Mouse (Mus musculus): Measurements from ENCODE around the gene Tk2.

Gene Tk2

DNA sequence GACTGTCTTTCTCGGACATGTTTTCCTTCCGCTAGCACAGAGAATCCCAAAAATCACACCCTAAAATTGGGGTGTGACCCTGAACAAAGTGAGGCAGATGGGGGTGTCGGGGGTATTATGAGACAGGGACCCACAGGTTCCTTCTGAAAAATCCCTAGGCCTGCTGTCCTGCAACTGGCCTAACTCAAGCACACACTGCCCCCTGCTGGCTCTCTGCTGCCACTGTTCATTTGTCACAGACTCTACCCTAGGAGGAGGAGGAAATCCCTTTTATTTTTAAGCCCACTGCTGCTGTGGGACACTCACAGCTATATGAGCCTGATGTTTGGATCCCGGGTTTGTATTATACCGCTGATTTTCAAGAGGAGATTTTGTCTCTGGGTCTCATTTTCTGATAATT lies 28.6 kb downstream of the Tk2 start:
- peak; percentile 83 for DNase-seq (ENCODE audit: low spot score)

DNA sequence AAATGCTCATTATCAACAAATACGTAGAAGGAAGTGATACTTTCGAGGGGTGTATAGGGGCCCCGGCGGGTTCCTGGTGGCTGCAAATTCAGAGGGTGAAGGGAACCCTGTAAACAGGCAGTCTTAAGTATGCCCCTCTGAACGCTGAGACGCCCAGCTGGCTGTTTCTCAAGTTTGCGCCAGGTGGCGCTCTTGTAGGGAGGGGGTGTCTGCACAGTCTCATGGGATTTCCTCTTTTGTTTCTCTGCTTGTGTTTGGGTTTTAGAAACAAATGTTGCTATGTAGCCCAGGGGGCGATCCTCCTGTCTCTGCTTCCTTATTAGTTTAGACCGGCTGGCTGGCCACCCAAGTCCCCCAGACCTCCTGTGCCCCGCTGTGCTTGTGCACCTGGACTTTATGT lies 29.3 kb downstream of the Tk2 start:
- DNase-seq (ENCODE audit: low spot score), result peak; percentile 33

DNA sequence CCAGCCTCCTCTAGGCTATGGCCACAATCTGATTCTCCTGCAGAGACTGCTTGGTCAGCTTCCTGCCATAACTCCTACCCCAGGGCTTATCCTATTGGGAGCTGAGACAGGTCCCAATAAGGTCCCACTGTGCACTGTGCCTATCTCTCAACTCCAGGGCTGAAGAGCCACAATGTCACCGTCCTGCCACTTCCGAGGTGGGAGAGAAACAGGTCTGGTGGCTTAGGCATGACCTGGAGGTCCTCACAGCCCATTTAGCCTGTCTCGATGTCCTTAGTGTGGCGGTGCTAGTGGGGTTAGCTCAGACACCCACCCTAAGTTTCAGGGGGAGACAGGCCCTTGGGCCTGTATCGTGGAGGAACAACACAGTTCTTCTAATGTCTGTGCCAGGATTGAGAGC lies 30.8 kb downstream of the Tk2 start:
- DNase-seq (ENCODE audit: low spot score), result no peak

DNA sequence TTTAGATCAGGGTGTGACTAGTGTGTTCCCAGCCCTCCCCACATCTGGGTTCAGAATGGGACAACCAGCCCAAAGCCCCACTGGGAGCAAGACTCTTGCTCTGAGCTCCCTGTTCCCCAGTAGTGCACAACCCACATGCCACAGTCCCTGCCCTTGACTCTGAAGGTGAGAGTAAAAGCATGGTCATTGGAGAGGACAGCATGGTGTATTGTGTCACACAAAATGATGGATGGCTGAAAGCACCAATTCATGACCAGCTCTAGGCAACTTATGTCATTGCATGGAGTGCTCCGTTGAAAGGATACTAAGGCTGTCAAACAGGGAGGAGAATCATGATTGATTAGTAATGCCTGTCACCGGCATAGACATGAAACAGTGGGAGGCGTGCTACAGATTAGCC lies 43.1 kb downstream of the Tk2 start:
- no peak for DNase-seq (ENCODE audit: low spot score)

DNA sequence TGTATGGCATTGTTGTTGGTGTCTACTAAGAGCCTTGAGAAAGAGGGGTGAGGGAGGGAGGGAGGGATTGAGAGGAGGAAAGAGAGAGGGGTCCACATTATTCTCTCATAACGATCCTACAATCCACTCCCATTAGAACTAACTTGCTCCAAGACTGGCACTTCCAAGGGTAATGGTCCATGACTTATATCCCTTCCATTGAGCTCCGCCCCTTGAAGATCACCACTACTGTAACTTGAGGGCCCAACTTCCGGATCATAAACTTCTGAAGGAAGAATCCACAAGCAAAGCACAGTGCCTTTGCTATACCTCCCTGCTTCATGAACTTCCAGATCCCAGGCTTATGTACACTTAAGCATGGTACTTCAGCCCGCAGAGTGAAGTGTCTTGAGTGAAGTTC lies 46.0 kb downstream of the Tk2 start:
- DNase-seq (ENCODE audit: low spot score), result no peak

DNA sequence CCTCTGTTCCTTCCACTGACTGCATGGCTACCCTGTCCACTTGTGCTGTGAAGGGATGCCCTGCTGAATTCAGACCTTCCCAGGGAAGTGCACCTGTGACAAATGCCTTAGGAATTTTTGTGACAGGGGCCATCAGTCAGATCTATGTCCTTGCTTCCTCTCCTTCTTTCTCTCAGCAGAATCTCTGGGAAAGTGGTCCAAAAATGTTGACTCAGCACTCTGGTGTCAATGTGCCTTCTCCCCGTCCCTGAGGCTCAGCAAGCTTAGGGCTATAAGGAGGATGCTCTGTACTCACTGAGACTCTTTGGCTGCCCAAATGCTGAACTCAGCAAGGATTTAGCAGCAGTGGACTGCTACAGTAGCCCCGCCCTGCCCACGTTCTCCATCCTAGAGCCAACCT lies 46.7 kb downstream of the Tk2 start:
- DNase-seq (ENCODE audit: low spot score), result no peak

DNA sequence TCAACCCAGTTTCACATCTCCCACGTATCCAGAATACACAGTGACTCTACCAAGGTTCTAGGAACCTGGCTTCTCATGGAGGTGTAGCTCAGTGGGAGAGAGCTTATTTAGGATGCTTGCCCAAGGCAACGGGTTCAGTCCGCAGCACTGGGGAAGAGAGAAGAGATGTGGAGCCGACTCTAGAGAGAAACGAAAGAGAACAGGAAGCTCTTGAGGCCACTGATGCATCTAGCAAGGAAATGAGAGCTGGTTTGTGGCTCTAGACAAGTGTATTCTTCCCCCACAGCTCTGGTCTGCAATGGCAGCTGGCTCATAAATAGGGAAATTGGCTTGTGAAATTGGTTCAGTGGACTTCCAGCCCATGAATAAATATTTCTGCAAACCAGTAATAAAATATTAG lies 48.6 kb downstream of the Tk2 start:
- no peak for DNase-seq (ENCODE audit: low spot score)

DNA sequence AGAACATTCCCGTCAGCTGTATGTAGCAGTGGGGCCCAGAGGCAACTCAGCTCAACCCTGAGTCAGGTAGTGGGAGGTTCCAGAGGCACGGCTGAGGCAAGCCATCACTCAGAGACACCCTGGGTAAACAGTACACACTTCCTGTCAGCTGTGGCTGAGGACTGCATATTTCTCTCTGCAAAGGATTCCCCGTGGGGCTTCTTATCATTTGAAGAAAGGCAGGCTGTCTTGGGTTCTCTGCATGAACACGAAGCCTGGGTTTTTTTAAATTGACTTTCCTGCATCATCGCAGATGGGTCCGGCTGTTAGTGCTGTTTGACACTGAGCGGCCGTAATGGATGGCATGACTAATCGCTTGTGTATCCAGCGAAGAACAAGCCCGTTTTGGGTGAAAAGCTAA lies 56.9 kb downstream of the Tk2 start:
- no peak for DNase-seq (ENCODE audit: low spot score)

DNA sequence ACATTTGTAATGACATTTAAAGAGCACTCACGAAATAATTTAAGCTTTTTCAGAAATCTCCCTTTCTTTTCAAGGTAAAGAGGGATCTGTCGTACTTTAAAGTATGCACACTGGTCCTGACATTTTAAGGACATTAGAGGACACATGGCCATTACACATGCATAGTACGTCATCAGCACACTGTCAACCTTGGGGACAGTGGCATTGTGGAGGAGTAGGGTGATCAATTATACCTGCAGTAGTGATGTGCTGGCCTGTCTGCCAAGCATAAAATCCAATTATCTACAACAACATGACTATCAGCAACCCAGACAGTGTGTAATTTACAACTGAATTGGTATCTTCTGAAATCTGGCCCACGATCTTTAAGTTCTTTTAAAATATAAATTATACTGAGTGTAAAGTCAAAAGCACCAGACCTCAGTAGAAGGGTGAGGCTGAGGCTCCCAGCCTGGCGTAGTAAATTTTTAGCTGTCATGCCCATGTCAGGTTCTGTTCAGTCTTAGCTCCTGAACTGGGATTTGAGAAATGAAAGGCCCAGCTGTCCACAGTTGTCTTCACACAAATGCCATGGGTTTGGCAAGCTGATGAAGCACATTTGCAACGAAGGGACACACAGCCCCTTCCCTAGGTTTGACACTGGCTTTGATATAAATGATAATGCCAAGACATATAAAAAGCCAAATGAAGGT lies 57.4 kb downstream of the Tk2 start:
- DNase-seq (ENCODE audit: low spot score), result no peak

DNA sequence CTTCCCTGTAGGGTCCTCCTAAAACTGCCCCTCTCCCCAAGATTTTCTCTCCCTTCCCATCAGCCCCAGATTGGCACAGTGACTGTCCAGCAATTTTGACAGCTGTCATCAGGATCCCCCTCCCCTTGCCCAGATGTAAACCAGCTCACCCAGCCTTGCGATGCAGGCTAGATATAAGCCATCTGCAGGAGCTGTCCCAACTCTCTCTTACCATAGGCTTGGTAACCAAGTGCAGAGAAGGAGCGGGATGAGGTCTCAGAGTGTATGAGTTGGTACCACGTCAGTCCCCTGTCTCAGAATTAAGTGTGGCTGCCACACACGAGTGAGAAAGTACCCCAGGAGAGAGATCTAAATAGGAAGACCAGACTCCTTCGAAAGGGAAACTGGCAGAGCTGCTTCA lies 59.9 kb downstream of the Tk2 start:
- DNase-seq (ENCODE audit: low spot score), result no peak

DNA sequence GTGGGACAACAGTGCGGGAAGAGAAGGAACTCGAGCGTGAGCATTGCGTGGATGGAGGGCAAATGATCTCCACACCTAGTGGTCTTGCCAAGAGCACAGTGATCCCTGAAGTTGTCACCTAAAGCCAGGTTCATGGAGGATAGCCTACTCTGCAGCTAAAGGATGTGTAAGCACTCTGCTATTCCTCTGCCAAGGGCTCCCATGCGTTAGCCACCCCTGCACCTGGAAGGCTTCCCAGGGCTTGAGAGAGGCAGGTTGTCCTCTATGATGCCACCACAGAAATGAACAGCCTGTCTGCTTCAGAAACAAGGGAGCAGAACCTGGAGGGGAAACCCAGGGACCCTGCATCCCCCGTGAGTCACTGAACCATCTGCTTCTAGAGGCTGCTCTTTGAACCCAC lies 60.7 kb downstream of the Tk2 start:
- no peak for DNase-seq (ENCODE audit: low spot score)

DNA sequence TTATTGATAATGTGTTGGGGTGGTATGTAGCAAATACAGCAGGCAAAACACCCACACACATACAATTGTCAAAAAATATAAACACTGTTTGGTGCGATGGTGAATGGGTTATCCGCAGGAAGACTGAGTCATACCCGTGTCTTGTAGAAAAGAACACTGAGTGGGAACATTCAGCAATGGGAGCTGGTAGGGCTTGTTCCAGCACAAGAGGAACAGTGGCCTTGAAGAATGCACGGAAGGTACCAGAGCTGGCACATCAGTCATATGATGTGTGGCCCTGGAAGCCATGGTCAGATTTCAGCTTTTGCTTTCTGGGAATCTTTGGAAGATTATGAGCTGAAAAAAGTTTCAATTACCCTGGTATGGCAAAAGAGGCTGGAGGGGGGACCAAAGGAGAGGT lies 61.5 kb downstream of the Tk2 start:
- no peak for DNase-seq (ENCODE audit: low spot score)

DNA sequence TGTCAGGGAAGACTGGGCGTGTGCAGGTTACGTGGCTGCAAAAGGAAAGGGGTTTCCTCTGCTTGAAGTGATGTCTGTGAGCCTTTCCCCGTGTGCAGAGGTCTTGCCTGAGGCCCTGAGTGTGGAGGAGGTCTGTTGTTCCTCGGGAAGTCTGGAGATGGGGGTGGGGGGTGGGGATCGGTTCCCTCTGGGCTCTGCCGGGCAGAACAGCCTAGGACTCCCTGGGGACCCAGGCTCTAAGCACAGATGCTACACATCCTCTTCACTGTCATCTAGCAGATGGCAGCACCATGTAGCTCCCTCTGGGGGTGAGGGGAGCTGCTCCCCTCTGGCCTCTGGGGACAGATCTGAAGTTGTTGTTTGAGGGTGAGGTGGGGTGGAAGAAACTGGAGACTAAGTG lies 63.5 kb downstream of the Tk2 start:
- no peak for DNase-seq (ENCODE audit: low spot score)

DNA sequence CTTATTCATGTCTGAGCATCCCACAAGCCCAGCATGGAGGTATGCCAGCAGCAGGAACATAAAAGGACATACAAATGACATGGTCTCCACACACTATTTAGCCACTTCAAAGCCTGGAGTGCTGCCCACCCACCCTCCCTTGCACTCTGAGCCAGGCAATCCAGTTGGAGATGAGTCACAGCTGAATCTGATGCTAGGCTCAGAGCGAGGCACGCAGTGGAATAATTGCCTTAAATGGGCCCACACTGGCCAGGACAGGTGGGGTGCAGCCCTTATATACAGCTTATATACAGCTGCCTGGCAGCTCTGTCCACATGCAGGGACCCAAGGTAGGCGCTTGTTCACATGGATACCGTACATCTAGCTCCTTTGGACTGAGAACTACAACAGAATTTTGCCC lies 71.3 kb downstream of the Tk2 start:
- no peak for DNase-seq (ENCODE audit: low spot score)

All from layer of hippocampus, adult 11-12 months (tissue).